Mouse (Mus musculus): ENCODE measurements around the gene Mme. TPM values are rescaled to one million over a fixed set of nuclear protein-coding genes. Genes with fewer than 3 reads are reported as not detected.

Gene Mme
- 0.34 TPM for polyA plus RNA-seq (2017; shearing (Covaris generic))

DNA sequence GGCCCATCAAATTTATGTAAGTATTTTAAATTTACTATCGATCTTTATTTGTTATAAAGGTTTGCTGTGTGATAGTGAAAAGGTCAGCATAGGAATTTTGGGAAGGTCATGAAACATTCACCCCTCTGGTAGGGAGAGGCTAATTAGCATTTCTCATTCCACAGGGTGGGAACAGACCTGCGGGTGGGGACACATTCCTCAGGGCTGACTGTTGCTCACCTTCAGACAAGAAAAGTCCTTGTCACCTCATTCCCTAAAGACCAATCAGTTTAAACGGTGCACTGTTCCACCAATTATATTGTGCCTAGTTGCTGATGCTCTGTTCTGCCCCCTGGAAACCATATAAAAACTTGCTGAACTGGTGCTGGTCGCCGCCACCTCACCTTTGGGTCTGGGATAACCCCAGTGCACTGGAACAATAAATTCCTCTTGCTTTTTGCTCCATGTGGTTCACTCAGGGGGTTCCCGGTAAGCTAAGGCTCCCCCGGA lies at the start of gene Mme:
Mme (plus strand) TSS at position 439 of the 489 bp plus-strand sequence.

Other genes with a start within 250 kb of the Mme start
- not detected for gene Gm34302, start 242.3 kb downstream of the Mme start, polyA plus RNA-seq (2017; shearing (Covaris generic))